Mouse (Mus musculus) right cerebral cortex, postnatal 36 days (tissue): ENCODE measurements around the gene Klhl32.
A peak's percentile ranks its signal among the peaks of the same experiment; 100 is the strongest.
"Not testable (repeated sequence)": the region's sequence is repeated elsewhere in the genome, so short reads cannot be mapped to it uniquely, and the experiment has no call there.

Experiments
- DNase-seq, 2 experiments: peaks; one replicate each; pipeline ENCODE4 v3.0.0; 2022; ENCODE audit warnings: low spot score in 2 of 2, mixed read lengths in 1 of 2

Gene Klhl32

GRCm38 (mm10) chr4:24850401-24851325 is at the start of gene Klhl32:
Gene Klhl32 (minus strand): TSS chr4:24851124.
- peak; percentile 71 to 77 for DNase-seq

GRCm38 (mm10) chr4:24899146-24899545 is 48.2 kb upstream of the Klhl32 start:
- no peak for DNase-seq

GRCm38 (mm10) chr4:24898636-24899035 is 47.7 kb upstream of the Klhl32 start:
- DNase-seq = no peak

- peak; percentile 93 to 94 for DNase-seq
These were observed 47.1 kb upstream of the Klhl32 start, which contains the start of gene Ndufaf4 for GRCm38 (mm10) chr4:24897851-24898515. Gene Ndufaf4 (plus strand): TSS chr4:24898083.

- no peak for DNase-seq
These were observed 46.4 kb upstream of the Klhl32 start for GRCm38 (mm10) chr4:24897351-24897750.

- DNase-seq = peak in 1 of 2 experiments; percentile 16
These were observed 45.9 kb upstream of the Klhl32 start for GRCm38 (mm10) chr4:24896829-24897228.

- no peak for DNase-seq
These were observed 43.7 kb upstream of the Klhl32 start for GRCm38 (mm10) chr4:24894625-24895024.

- not testable (repeated sequence) for DNase-seq
These were observed 41.4 kb upstream of the Klhl32 start for GRCm38 (mm10) chr4:24892293-24892692.

GRCm38 (mm10) chr4:24889386-24889785 is 38.5 kb upstream of the Klhl32 start:
- not testable (repeated sequence) for DNase-seq

GRCm38 (mm10) chr4:24869230-24869629 is 18.3 kb upstream of the Klhl32 start:
- no peak for DNase-seq

GRCm38 (mm10) chr4:24865691-24866090 is 14.8 kb upstream of the Klhl32 start:
- DNase-seq = no peak

- DNase-seq = no peak
These were observed 3.5 kb downstream of the Klhl32 start for GRCm38 (mm10) chr4:24847406-24847805.

- DNase-seq = no peak
These were observed 5.4 kb downstream of the Klhl32 start for GRCm38 (mm10) chr4:24845546-24845945.

- DNase-seq = no peak
These were observed 12.4 kb downstream of the Klhl32 start for GRCm38 (mm10) chr4:24838567-24838966.

GRCm38 (mm10) chr4:24835555-24835954 is 15.4 kb downstream of the Klhl32 start:
- no peak for DNase-seq

- DNase-seq = no peak
These were observed 42.6 kb downstream of the Klhl32 start for GRCm38 (mm10) chr4:24808316-24808715.

- DNase-seq = no peak
These were observed 49.0 kb downstream of the Klhl32 start for GRCm38 (mm10) chr4:24801881-24802280.

- no peak for DNase-seq
These were observed 49.6 kb downstream of the Klhl32 start for GRCm38 (mm10) chr4:24801343-24801742.

GRCm38 (mm10) chr4:24800345-24800936 is 50.5 kb downstream of the Klhl32 start:
- DNase-seq = no peak

GRCm38 (mm10) chr4:24799037-24799436 is 51.9 kb downstream of the Klhl32 start:
- DNase-seq = peak; percentile 19 to 47

- DNase-seq = no peak
These were observed 53.1 kb downstream of the Klhl32 start for GRCm38 (mm10) chr4:24797868-24798267.

GRCm38 (mm10) chr4:24797280-24797679 is 53.6 kb downstream of the Klhl32 start:
- no peak for DNase-seq
